Mouse (Mus musculus): ENCODE data around the gene Cpeb3. TPM values are rescaled to one million over a fixed set of nuclear protein-coding genes. Genes with fewer than 3 reads are reported as not detected.

Gene Cpeb3
- polyA plus RNA-seq, 1 experiment from 2014 or later: 1.9 TPM

GRCm38 (mm10) chr19:37093181-37093580, 115.2 kb downstream of the Cpeb3 start:
- Histone ChIP-seq H3K4me2 (ENCODE audit: low read depth, low read length) (no peak overlapping the region), H3K4me3 (ENCODE audit: low read depth, low read length) (no peak overlapping the region), H3K9me3 (ENCODE audit: control insufficient read depth, low read length) (no peaks in the 10 kb centered on the region), H3K27ac (replicated peaks; ENCODE audit: low read depth, low read length) (no peak overlapping the region), H3K36me3 (ENCODE audit: control insufficient read depth, insufficient read depth, low read length) (no peaks in the 10 kb centered on the region), H3K27me3 (replicated peaks; ENCODE audit: control insufficient read depth, insufficient read depth, low read length) (no peaks in the 10 kb centered on the region), H3K9ac (ENCODE audit: low read depth, low read length) (no peak overlapping the region), H3K4me1 (ENCODE audit: control insufficient read depth, insufficient read depth, low read length) (no peaks in the 10 kb centered on the region)
- WGBS: 87% methylated on average over 3 of the region's 3 CpGs
- no peak for ATAC-seq (ENCODE audit: low read depth)
- DNase-seq (ENCODE audit: low spot score): no peak

DNA sequence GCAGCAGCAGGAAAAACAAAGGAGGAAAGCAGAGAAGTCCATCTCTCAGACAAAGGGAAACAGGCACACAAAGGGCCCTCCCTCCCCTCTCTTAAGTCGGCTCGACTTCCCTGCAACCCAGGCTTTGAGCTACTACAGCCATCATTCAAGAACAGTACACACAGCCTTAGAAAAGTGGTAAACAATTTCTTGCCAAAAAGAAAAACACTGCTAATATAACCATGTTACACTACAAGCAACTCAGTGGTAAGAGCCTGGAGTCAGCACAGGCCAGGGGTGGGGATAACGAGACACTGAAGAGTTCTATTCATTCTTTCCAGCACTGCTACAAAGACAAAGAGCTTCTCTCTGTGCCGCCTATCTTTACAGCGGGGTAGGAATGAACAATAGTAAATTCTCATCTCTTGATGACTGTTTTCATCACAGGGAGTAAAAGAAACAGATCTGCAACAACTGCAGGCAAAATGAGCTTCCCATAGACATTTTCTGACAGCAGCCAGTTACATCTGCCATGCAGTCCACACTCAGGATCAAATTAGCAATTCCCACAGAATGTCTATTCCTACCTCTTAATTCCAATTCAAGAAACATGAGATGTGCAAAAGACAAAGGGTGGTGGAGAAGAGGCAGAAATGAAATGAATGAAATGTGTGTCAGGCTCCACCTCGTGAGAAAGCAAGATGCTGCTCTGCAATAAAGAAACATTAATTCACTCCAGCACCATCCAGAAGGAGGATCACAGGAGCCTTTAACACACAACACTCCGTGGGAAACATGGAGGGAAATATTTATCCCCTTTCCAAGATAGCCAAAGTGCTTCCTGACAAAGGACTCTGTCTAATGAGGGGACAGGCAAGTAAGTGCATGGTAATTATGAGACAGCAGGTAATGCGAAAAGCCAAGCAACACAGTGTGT, 118.0 kb downstream of the Cpeb3 start:
- ATAC-seq (ENCODE audit: low read depth): no peak

DNA sequence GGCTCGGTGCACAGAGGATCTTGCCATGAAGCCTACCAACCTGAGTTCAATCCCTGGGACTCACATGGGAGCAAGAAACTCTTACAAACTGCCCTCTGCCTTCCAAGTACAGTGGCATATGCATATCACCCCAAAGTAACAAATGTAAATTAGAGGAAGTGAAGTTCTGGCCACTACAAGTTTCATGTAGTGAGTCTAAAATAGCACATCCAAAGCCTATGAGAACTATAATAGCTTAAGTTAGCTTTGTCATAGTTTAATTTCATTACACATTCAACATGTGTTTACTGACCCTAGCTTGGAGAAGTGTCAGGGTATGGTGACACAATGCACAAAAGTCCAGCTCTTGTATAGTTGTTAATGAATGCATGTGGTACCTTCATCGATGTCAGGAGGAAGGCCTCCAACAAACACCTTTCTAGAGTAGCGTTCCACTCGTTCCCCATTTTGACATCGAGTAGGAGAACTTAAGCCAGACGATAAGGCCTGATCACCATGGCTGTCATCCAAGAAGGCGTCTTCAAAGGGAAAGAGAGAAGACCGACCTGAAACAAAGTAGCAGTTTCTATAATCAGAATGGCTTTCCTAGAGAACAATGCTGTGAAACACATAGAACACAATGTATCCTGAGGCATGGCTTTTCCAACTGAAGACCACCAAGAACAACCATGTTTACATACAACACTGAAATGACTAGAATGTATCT, 120.2 kb downstream of the Cpeb3 start:
- ATAC-seq (ENCODE audit: low read depth) (no peak), DNase-seq (ENCODE audit: low spot score) (no peak)
- no peaks in the 10 kb centered on the region for H3K9me3 ChIP-seq (ENCODE audit: control insufficient read depth, low read length)

More for the DNA sequence above, 118.0 kb downstream of the Cpeb3 start:
- no peak overlapping the region for H3K27ac ChIP-seq (replicated peaks; ENCODE audit: low read depth, low read length)
- H3K4me3 ChIP-seq (ENCODE audit: low read depth, low read length): no peak overlapping the region
- H3K27me3 ChIP-seq (replicated peaks; ENCODE audit: control insufficient read depth, insufficient read depth, low read length): no peaks in the 10 kb centered on the region
- H3K36me3 ChIP-seq (ENCODE audit: control insufficient read depth, insufficient read depth, low read length): no peaks in the 10 kb centered on the region
- WGBS: 32% methylated on average over 8 of the region's 8 CpGs
- no peaks in the 10 kb centered on the region for H3K4me1 ChIP-seq (ENCODE audit: control insufficient read depth, insufficient read depth, low read length)
- H3K9me3 ChIP-seq (ENCODE audit: control insufficient read depth, low read length): no peaks in the 10 kb centered on the region
- no peak overlapping the region for H3K4me2 ChIP-seq (ENCODE audit: low read depth, low read length)
- no peak overlapping the region for H3K9ac ChIP-seq (ENCODE audit: low read depth, low read length)
- no peak for DNase-seq (ENCODE audit: low spot score)

DNA sequence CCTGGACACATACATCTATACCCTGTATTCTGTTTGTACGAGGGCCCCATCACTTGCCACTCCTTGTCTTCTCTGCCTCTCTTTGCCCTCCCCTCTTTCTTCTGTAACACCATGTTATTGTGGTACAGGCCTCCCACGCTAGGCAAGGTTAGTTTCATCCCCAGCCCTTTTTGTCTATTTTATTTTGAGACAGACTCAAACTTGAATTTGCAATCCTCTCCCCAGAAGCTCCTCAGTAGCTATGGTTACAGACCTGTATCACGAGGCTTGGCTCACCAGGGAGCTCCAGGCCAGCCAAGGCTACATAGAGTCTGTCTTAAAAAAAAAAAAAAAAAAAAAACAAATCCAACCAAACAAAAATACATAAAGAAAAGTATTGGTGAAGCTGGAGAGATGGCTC, 123.9 kb downstream of the Cpeb3 start:
- Histone ChIP-seq H3K36me3 (ENCODE audit: control insufficient read depth, insufficient read depth, low read length) (no peaks in the 10 kb centered on the region), H3K27me3 (replicated peaks; ENCODE audit: control insufficient read depth, insufficient read depth, low read length) (no peaks in the 10 kb centered on the region), H3K4me3 (ENCODE audit: low read depth, low read length) (no peak overlapping the region), H3K4me1 (ENCODE audit: control insufficient read depth, insufficient read depth, low read length) (no peaks in the 10 kb centered on the region), H3K9me3 (ENCODE audit: control insufficient read depth, low read length) (no peaks in the 10 kb centered on the region), H3K27ac (replicated peaks; ENCODE audit: low read depth, low read length) (no peak overlapping the region), H3K4me2 (ENCODE audit: low read depth, low read length) (no peak overlapping the region), H3K9ac (ENCODE audit: low read depth, low read length) (no peak overlapping the region)
- no peak for DNase-seq (ENCODE audit: low spot score)
- 76% methylated on average over 3 of the region's 3 CpGs for WGBS
- ATAC-seq (ENCODE audit: low read depth): no peak

More for the DNA sequence above, 120.2 kb downstream of the Cpeb3 start:
- H3K4me2 ChIP-seq (ENCODE audit: low read depth, low read length): no peak overlapping the region
- no peak overlapping the region for H3K4me3 ChIP-seq (ENCODE audit: low read depth, low read length)
- no peaks in the 10 kb centered on the region for H3K36me3 ChIP-seq (ENCODE audit: control insufficient read depth, insufficient read depth, low read length)
- no peak overlapping the region for H3K27ac ChIP-seq (replicated peaks; ENCODE audit: low read depth, low read length)
- 92% methylated on average over 8 of the region's 8 CpGs for WGBS
- no peak overlapping the region for H3K9ac ChIP-seq (ENCODE audit: low read depth, low read length)
- no peaks in the 10 kb centered on the region for H3K4me1 ChIP-seq (ENCODE audit: control insufficient read depth, insufficient read depth, low read length)
- H3K27me3 ChIP-seq (replicated peaks; ENCODE audit: control insufficient read depth, insufficient read depth, low read length): no peaks in the 10 kb centered on the region

DNA sequence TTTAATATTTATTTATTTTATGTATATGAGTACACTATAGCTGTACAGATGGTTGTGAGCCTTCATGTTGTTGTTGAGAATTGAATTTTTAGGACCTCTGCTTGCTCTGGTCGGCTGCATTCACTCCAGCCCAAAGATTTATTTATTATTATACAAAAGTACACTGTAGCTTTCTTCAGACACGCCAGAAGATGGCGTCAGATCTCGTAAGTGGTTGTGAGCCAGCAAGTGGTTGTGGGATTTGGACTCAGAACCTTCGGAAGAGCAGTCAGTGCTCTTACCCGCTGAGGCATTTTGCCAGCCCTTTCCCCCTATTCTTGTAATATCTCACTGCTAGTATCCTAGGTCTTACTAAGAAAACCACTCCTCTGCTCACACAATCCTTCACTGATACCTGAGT, 126.9 kb downstream of the Cpeb3 start:
- H3K4me2 ChIP-seq (ENCODE audit: low read depth, low read length): no peak overlapping the region
- no peak for DNase-seq (ENCODE audit: low spot score)
- H3K9ac ChIP-seq (ENCODE audit: low read depth, low read length): no peak overlapping the region
- H3K36me3 ChIP-seq (ENCODE audit: control insufficient read depth, insufficient read depth, low read length): no peaks in the 10 kb centered on the region
- no peaks in the 10 kb centered on the region for H3K9me3 ChIP-seq (ENCODE audit: control insufficient read depth, low read length)
- no peaks in the 10 kb centered on the region for H3K4me1 ChIP-seq (ENCODE audit: control insufficient read depth, insufficient read depth, low read length)
- WGBS: 61% methylated on average over 6 of the region's 6 CpGs
- no peaks in the 10 kb centered on the region for H3K27me3 ChIP-seq (replicated peaks; ENCODE audit: control insufficient read depth, insufficient read depth, low read length)
- ATAC-seq (ENCODE audit: low read depth): no peak
- no peak overlapping the region for H3K27ac ChIP-seq (replicated peaks; ENCODE audit: low read depth, low read length)
- H3K4me3 ChIP-seq (ENCODE audit: low read depth, low read length): no peak overlapping the region

DNA sequence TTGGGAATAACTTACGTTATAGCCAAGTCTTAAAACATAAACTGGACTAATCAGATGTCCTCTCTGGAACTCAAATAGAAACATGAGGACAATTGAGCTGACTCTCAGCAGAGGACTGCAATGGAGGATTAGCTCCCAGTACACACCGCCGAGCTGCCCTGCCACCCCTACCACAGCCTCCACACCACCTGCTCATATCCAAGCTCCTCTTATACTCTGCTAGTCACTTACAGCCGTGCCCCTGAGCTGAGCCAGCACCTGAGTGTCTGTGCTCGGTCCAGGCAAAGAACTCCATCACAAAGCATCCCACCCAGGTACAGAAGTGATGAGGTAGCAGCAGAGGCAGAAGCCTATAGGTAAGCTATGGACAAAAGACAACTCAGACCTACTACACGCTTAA, 129.2 kb downstream of the Cpeb3 start:
- 77% methylated on average over 6 of the region's 6 CpGs for WGBS
- no peak overlapping the region for H3K27ac ChIP-seq (replicated peaks; ENCODE audit: low read depth, low read length)
- H3K4me1 ChIP-seq (ENCODE audit: control insufficient read depth, insufficient read depth, low read length): no peaks in the 10 kb centered on the region
- no peaks in the 10 kb centered on the region for H3K36me3 ChIP-seq (ENCODE audit: control insufficient read depth, insufficient read depth, low read length)
- ATAC-seq (ENCODE audit: low read depth) (no peak), DNase-seq (ENCODE audit: low spot score) (no peak)
- H3K27me3 ChIP-seq (replicated peaks; ENCODE audit: control insufficient read depth, insufficient read depth, low read length): no peaks in the 10 kb centered on the region
- no peaks in the 10 kb centered on the region for H3K9me3 ChIP-seq (ENCODE audit: control insufficient read depth, low read length)
- H3K9ac ChIP-seq (ENCODE audit: low read depth, low read length): no peak overlapping the region
- no peak overlapping the region for H3K4me3 ChIP-seq (ENCODE audit: low read depth, low read length)
- H3K4me2 ChIP-seq (ENCODE audit: low read depth, low read length): no peak overlapping the region

DNA sequence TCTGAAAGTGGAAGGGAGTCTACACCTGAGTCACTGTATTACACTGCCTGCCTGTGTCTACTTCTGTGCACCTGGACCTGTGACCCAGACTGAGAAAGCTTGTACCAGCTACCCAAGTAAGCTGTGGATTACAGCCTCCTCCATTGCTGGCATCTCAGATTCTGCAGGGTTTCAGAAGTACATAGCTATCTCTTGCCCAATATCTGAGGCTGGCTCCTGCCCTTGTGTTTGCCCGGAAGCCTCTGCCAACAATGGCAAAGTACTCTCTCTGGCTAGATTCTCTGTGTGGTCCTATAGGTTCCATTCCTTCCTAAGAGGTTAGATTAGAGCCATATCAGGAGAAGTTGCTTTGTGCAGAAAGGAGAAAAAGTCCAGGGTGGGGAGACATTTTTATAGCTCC, 129.8 kb downstream of the Cpeb3 start:
- 92% methylated on average over 1 of the region's 1 CpGs for WGBS
- Histone ChIP-seq H3K27ac (replicated peaks; ENCODE audit: low read depth, low read length) (no peak overlapping the region), H3K9me3 (ENCODE audit: control insufficient read depth, low read length) (no peaks in the 10 kb centered on the region), H3K4me1 (ENCODE audit: control insufficient read depth, insufficient read depth, low read length) (no peaks in the 10 kb centered on the region), H3K9ac (ENCODE audit: low read depth, low read length) (no peak overlapping the region), H3K27me3 (replicated peaks; ENCODE audit: control insufficient read depth, insufficient read depth, low read length) (no peaks in the 10 kb centered on the region), H3K36me3 (ENCODE audit: control insufficient read depth, insufficient read depth, low read length) (no peaks in the 10 kb centered on the region), H3K4me2 (ENCODE audit: low read depth, low read length) (no peak overlapping the region), H3K4me3 (ENCODE audit: low read depth, low read length) (no peak overlapping the region)
- no peak for ATAC-seq (ENCODE audit: low read depth)
- no peak for DNase-seq (ENCODE audit: low spot score)

DNA sequence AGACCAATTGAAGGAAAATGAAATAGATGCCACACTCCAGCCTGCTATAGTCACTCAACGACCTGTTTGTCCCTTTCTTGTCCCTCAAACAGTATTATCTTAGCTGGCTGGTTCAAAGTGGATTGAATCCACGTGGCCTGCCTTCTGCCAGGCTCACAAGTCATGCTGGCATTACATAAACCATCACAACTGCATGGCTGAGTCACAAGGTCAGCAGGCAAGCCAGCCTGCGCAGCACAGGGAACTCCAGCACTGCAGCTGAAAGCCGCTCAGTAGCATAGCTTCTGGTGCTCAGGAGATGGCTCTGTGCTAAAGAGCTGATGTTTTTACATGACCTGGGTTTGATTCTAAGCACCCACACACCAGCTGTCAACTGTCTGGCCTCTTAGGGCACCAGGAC, 130.3 kb downstream of the Cpeb3 start:
- 42% methylated on average over 4 of the region's 4 CpGs for WGBS
- Histone ChIP-seq H3K9me3 (ENCODE audit: control insufficient read depth, low read length) (no peaks in the 10 kb centered on the region), H3K4me3 (ENCODE audit: low read depth, low read length) (no peak overlapping the region), H3K36me3 (ENCODE audit: control insufficient read depth, insufficient read depth, low read length) (no peaks in the 10 kb centered on the region), H3K4me2 (ENCODE audit: low read depth, low read length) (no peak overlapping the region), H3K27me3 (replicated peaks; ENCODE audit: control insufficient read depth, insufficient read depth, low read length) (no peaks in the 10 kb centered on the region), H3K27ac (replicated peaks; ENCODE audit: low read depth, low read length) (no peak overlapping the region), H3K9ac (ENCODE audit: low read depth, low read length) (no peak overlapping the region), H3K4me1 (ENCODE audit: control insufficient read depth, insufficient read depth, low read length) (no peaks in the 10 kb centered on the region)
- ATAC-seq (ENCODE audit: low read depth) (no peak), DNase-seq (ENCODE audit: low spot score) (no peak)
